Mouse (Mus musculus) heart, postnatal 10 days (tissue): Measurements from ENCODE around the gene Lbhd2. TPM values are rescaled to one million over a fixed set of nuclear protein-coding genes. Genes with fewer than 3 reads are reported as not detected.

Experiments
- DNase-seq, 2 experiments: peaks; one replicate each; pipeline ENCODE4 v3.0.0; 2021
- intact Hi-C: fragments of 180-260 bp; cut with DNase I; formaldehyde crosslinking; loops from one replicate; pipeline ENCODE4 v1.15.1; 2025
- total RNA-seq, 2 experiments: library from RNA; stranded (reverse); gene quantifications; 2 replicates each; pipeline ENCODE4 v1.2.3; 2021

Gene Lbhd2
- total RNA-seq, 2 experiments from 2014 or later, result not detected

DNA sequence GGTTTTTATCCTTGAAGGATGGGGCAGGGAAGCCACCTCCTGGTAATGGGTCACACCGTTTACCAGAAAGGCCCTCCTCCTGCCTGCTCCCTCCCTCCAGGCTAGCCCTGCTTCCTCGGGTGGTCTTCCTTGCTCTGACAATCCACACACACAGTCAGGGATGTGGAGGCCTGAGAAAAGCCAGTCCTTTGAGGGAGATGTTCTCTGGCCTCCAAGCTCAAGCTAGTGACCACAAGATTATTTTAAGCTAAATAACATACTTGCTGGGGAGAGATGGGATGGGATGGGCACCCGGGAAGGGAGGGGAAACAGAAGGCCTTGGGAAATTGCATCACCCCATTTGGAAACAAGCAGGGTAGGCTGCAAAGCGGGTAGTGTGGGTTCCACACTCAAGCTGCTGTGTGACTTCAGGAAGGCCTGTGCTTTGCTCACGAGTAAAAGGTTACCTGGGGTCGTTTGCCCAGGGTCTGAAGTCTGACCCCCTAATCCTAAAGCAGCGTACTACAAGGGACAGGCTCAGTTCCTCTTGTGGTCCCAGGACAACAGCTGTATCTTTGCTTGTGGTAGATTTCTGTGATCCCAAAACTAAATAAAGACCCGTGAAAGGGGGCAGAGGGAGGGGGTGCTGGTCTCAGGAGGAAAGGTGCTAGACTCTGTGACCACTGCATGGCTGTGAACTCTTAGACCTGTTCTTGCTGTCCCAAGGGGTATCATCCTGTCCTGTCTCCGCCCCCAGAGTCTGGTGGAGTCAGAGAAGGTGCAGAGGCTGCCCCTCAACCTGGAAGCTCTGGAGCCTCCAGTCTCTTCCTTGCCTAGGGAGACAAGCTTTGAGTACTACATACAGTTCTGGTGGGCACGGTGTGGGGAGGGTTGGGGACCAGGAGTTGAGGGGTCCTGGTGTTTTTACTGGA lies 37.6 kb downstream of the Lbhd2 start:
- no peak for DNase-seq
- intact Hi-C loops, result no loop called here

DNA sequence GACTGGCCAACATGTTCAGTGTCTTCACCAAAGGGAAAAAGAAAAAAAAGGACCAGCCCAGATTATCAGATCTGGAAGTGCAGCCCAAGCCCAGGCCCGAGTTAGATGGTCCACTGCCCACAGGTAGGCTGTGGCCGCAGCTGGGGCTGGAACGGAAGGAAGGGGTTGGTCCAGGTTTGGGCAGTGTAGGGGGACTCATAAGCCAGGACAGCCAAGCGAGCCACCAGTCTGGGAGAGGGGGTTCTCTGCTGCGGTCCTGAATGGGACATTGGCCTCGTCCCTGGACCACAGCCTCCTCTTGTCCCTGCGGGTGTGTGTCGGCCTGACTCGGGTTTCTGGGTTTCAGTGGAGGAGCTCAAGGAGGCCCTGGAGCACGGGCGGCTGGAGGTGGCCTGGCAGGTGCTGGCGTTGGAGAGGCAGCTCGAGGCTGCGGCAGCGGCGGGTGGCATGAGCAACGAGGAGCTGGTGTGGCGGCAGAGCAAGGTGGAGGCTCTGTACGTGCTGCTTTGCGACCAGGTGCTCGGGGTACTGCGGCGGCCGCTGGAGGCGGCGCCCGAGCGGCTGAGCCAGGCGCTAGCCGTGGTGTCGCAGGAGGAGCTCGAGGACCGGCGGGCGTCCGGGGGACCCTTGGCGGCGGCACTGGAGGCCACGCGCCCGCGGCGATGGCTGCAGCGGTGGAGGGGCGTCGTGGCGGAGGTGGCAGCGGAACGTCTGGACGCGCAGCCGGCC lies 38.7 kb downstream of the Lbhd2 start:
- intact Hi-C loops, result no loop called here
- DNase-seq, result no peak

DNA sequence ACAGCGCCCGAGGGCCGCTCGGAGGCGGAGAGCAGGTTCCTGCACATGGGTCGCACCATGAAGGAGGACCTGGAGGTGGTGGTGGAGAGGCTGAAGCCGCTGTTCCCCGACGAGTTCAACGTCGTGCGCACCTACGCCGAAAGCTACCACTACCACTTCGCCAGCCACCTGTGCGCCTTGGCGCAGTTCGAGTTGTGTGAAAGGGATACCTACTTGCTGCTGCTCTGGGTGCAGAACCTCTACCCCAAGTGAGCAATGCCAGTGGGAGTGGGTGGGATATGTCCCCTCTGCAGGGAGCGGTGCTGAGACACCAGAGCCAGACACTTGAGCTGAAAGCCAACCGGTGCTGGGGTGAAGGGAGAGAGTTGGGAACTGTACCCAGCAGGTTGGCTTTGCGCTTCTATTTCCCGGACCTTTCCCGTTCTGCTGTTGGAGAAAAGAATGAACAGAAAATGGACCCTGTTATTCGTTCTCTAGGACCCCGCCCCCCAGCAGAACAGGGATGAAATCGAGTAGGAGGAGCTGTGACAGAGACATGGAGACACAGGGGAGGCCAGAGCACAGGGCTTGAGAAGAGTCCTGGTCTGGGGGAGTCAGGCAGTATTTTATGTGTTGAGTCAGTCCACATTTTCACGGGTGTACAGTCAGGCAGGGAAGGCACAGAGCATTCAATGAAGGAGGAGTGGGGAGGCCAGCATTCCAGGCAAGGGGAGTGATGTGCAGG lies 39.4 kb downstream of the Lbhd2 start:
- no peak for DNase-seq
- intact Hi-C loops, result no loop called here

- intact Hi-C loops, result no loop called here
- no peak for DNase-seq
Observed at GRCm38 (mm10) chr12:111446745-111447144, 40.1 kb downstream of the Lbhd2 start.

- no peak for DNase-seq
- intact Hi-C loops, result no loop called here
Observed at GRCm38 (mm10) chr12:111447350-111447749, 40.7 kb downstream of the Lbhd2 start.

GRCm38 (mm10) chr12:111447898-111448760 lies 41.5 kb downstream of the Lbhd2 start:
- DNase-seq, result no peak
- intact Hi-C loops, result no loop called here

GRCm38 (mm10) chr12:111448931-111449705 lies 42.5 kb downstream of the Lbhd2 start:
- DNase-seq, result no peak
- intact Hi-C loops, result no loop called here

GRCm38 (mm10) chr12:111450359-111450758 lies 43.8 kb downstream of the Lbhd2 start:
- intact Hi-C loops, result no loop called here
- DNase-seq, result peak; percentile 67 to 72

DNA sequence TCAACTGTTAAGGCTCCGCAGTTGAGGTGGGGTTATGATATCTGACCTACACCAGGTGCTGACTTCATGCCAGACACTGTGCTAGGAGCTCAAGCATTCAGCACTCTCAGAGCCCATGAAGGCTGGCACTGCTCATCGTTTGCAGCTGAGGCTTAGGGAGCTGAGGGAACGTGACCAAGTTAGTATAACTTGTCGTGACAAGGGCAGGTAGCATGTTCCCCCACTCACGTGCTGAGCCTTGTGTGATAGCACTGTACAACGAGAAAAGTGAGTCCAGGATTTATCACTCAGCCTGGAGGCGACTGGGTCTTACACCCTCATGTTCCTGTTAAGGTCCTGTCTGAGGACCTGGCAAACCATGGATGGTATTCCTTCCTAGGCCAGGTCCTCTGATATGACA lies 45.0 kb downstream of the Lbhd2 start:
- DNase-seq, result no peak
- intact Hi-C loops, result no loop called here

DNA sequence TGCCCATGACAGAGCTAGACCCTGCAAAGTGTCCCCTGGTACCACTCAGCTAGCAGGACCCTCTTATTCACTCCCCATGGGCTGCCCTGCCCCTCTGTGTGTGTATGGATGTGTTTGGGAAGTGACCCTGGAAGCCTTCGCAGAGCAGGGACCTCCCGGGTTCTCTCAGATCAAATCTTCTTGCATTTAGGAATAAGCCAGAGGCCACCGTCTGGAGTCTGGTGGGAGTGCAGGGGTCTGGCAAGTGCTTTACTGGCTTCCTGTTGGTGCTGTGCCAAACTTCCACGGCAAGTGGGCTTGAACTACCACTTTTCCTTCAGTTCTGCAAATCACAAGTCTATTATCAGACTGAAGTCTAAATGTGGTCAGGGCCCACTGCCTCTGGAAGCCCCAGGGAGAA lies 47.4 kb downstream of the Lbhd2 start:
- intact Hi-C loops, result no loop called here

GRCm38 (mm10) chr12:111454543-111455280 lies 48.1 kb downstream of the Lbhd2 start:
- intact Hi-C loops, result no loop called here
- DNase-seq, result no peak

More for the DNA sequence above, 47.4 kb downstream of the Lbhd2 start:
- peak in 1 of 2 experiments; percentile 58 for DNase-seq

DNA sequence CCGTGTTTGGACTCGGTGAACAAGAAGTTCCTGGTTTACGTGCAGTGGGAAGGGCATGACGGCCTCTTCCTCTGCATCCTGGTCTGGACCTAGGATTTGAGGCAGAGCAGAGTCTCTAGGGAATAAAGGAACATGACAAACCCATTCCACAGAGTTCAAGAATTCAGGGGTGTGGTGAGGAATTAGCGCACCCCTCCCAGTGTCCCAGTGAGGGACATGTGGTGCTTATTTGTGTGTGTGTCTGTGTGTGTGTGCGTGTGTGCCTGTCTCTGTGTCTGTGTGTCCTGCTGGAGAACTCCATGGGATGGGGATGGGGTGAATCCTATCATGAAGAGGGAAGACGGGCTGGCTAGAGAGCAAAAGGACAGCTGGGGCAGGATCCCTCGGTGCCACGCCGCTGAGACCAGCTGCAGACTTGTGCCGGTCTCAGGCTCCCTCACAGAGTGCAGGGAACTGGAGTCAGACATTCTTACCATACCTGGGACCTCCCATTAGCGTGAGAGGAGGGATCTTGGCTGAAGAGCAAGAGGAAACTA lies 48.8 kb downstream of the Lbhd2 start:
- no peak for DNase-seq
- intact Hi-C loops, result no loop called here

GRCm38 (mm10) chr12:111455860-111456259 lies 49.3 kb downstream of the Lbhd2 start:
- intact Hi-C loops, result no loop called here
- no peak for DNase-seq

DNA sequence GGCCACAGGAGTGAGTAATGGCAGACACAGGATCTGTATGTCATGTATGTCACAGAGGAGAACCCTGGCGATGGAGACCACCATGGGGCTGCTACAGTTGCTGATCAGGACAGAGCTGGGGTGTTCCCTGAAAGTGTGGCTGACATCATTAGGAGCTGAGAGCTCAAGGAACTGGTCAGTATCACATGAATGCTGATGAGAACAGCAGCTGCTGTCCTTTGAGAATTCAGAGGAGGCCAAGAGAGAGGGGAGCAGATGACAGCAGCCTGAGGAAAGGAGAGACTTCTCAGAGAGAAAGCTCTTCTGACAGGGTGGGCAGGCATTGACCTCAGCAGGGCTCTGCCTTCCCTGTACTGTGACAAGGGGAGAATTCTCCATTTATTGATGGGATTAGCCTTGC lies 51.1 kb downstream of the Lbhd2 start:
- intact Hi-C loops, result no loop called here
- peak; percentile 51 to 66 for DNase-seq
